In genomic region chr7:28796562-28796975, GRCm38 (mm10) we compare ENCODE assay signal across 8 mouse cellular contexts. TPM values are rescaled to one million over a fixed set of nuclear protein-coding genes. Genes with fewer than 3 reads are reported as not detected.
A peak's percentile ranks its signal among the peaks of the same experiment; 100 is the strongest.
DNase-seq lines count a peak whose midpoint lies in the region; ATAC-seq and TF ChIP-seq lines count a peak whose summit lies in the region.

No protein-coding gene starts in this region.

- 0 out of 2 replicates have a peak, but pooled peaks have one; percentile 28 for TF ChIP-seq POLR2A in lung, adult 2 months (IDR thresholded peaks at IDR 0.05; ENCODE audit: borderline replicate concordance, extremely low read depth, low read depth, low read length)

- H3K4me2 ChIP-seq in heart, embryonic 15.5 days, result peak overlapping the region; percentile 60
- peak overlapping the region; percentile 35 for H3K4me2 ChIP-seq in neural tube, embryonic 14.5 days (ENCODE audit: low read depth, low read length)

- H3K9me3 ChIP-seq in erythroblast, embryonic 14.5 days (ENCODE audit: control insufficient read depth, low read length), result no peaks in the 10 kb centered on the region
- H3K9me3 ChIP-seq in heart, embryonic 15.5 days (replicated peaks), result no peaks in the 10 kb centered on the region
- no peaks in the 10 kb centered on the region for H3K9me3 ChIP-seq in neural tube, embryonic 14.5 days (ENCODE audit: control insufficient read depth, low read length)

- peak; percentile 89 to 91 for DNase-seq in kidney, postnatal 25 days
- DNase-seq in lung, adult 2 months, result peak; percentile 85
- peak; percentile 76 for DNase-seq in testis, postnatal 14 days (ENCODE audit: low spot score)

- TF ChIP-seq CTCF in lung, adult 2 months (IDR thresholded peaks at IDR 0.05; ENCODE audit: insufficient read depth, low read length), result peak; percentile 93

- peaks cover 8% of the 10 kb centered on the region for H3K27me3 ChIP-seq in erythroblast, embryonic 14.5 days (ENCODE audit: control insufficient read depth)
- no peaks in the 10 kb centered on the region for H3K27me3 ChIP-seq in heart, embryonic 15.5 days
- H3K27me3 ChIP-seq in neural tube, embryonic 14.5 days (ENCODE audit: control insufficient read depth, insufficient read depth, low read length), result no peaks in the 10 kb centered on the region

- peak; percentile 17 for ATAC-seq in CD4-positive, CD25-positive, alpha-beta regulatory T cell, adult 4 months
- ATAC-seq in heart, embryonic 15.5 days (replicated peaks; ENCODE audit: insufficient number of reproducible peaks, insufficient read depth, low FRiP score, low read depth), result peak; percentile 38
- peak; percentile 73; the same call in 1 of the 2 replicates for ATAC-seq in neural tube, embryonic 14.5 days (ENCODE audit: low read depth)

- H3K4me3 ChIP-seq in brown adipose tissue, adult 24 weeks (ENCODE audit: insufficient read depth, low read depth, low read length), result peak overlapping the region; percentile 55
- peak overlapping the region; percentile 58 for H3K4me3 ChIP-seq in erythroblast, embryonic 14.5 days (replicated peaks)
- H3K4me3 ChIP-seq in heart, embryonic 15.5 days, result peak overlapping the region; percentile 9
- peak overlapping the region; percentile 54 for H3K4me3 ChIP-seq in lung, adult 2 months (replicated peaks; ENCODE audit: extremely low read depth, low read depth, low read length)
- peak overlapping the region; percentile 7; the same call in 1 of the 2 replicates for H3K4me3 ChIP-seq in neural tube, embryonic 14.5 days (ENCODE audit: low read depth, low read length)

- 12% methylated on average over 32 of the region's 32 CpGs for WGBS in heart, embryonic 15.5 days
- 9% methylated on average over 32 of the region's 32 CpGs for WGBS in lung, adult 2 months
- WGBS in neural tube, embryonic 14.5 days, result 15% methylated on average over 32 of the region's 32 CpGs

- peaks cover 7% of the 10 kb centered on the region for H3K36me3 ChIP-seq in erythroblast, embryonic 14.5 days (ENCODE audit: control insufficient read depth)
- H3K36me3 ChIP-seq in heart, embryonic 15.5 days, result no peaks in the 10 kb centered on the region
- no peaks in the 10 kb centered on the region for H3K36me3 ChIP-seq in neural tube, embryonic 14.5 days (ENCODE audit: control insufficient read depth, insufficient read depth, low read length)

- peaks cover 9% of the 10 kb centered on the region for H3K4me1 ChIP-seq in brown adipose tissue, adult 24 weeks (ENCODE audit: control insufficient read depth, insufficient read depth, insufficient read length, low read length)
- H3K4me1 ChIP-seq in erythroblast, embryonic 14.5 days (ENCODE audit: control insufficient read depth), result peaks cover 28% of the 10 kb centered on the region
- peaks cover 9% of the 10 kb centered on the region for H3K4me1 ChIP-seq in heart, embryonic 15.5 days (replicated peaks)
- H3K4me1 ChIP-seq in lung, adult 2 months (ENCODE audit: control insufficient read depth, insufficient read depth, low read length), result peaks cover 7% of the 10 kb centered on the region
- no peaks in the 10 kb centered on the region for H3K4me1 ChIP-seq in neural tube, embryonic 14.5 days (ENCODE audit: control insufficient read depth, insufficient read depth, low read length)

- H3K9ac ChIP-seq in heart, embryonic 15.5 days, result peak overlapping the region; percentile 43
- H3K9ac ChIP-seq in neural tube, embryonic 14.5 days (replicated peaks; ENCODE audit: low read depth, low read length), result 0 out of 2 replicates have a peak overlapping the region, but pooled peaks have one; percentile 2

- H3K27ac ChIP-seq in brown adipose tissue, adult 24 weeks (replicated peaks; ENCODE audit: low read depth, low read length), result peak overlapping the region; percentile 90
- H3K27ac ChIP-seq in heart, embryonic 15.5 days, result peak overlapping the region; percentile 45
- H3K27ac ChIP-seq in neural tube, embryonic 14.5 days (ENCODE audit: low read depth, low read length), result no peak overlapping the region

RNA-seq across cellular contexts. Expression of gene Rinl, which starts 7.8 kb away (rescaled TPM):
- polyA plus RNA-seq in CD4-positive, CD25-positive, alpha-beta regulatory T cell, adult 4 months (2017; shearing (Covaris generic)), result 100 to 1,000 TPM; 197 to 273 TPM
- 2.5 and 4.6 TPM in 2 replicates for polyA plus RNA-seq in brown adipose tissue, adult 24 weeks (2012; ENCODE audit: insufficient read depth, insufficient read length, missing spikeins)
- polyA plus RNA-seq in erythroblast, embryonic 14.5 days (2012), result 0.49 and 0.65 TPM in 2 replicates
- polyA plus RNA-seq in heart, embryonic 15.5 days (2015; fragmentation: Nextera tagmentation; extraction: Ambion mirVana), result 2.8 and 7.3 TPM in 2 replicates
- polyA plus RNA-seq in lung, adult 2 months (2012; rRNA removed), result 11.2 and 14.5 TPM in 2 replicates
- polyA plus RNA-seq in neural tube, embryonic 14.5 days (2014; fragmentation: Nextera tagmentation; extraction: Ambion mirVana), result 1.6 TPM in 2 replicates

RNA-seq across cellular contexts. Expression of gene Hnrnpl, which starts 11.8 kb away (rescaled TPM):
- polyA plus RNA-seq in CD4-positive, CD25-positive, alpha-beta regulatory T cell, adult 4 months (2017; shearing (Covaris generic)), result 100 to 1,000 TPM; 181 to 326 TPM
- polyA plus RNA-seq in brown adipose tissue, adult 24 weeks (2012; ENCODE audit: insufficient read depth, insufficient read length, missing spikeins), result 122 and 131 TPM in 2 replicates
- 24.2 and 25.1 TPM in 2 replicates for polyA plus RNA-seq in erythroblast, embryonic 14.5 days (2012)
- 152 and 158 TPM in 2 replicates for polyA plus RNA-seq in heart, embryonic 15.5 days (2015; fragmentation: Nextera tagmentation; extraction: Ambion mirVana)
- 166 and 244 TPM in 2 replicates for polyA plus RNA-seq in lung, adult 2 months (2012; rRNA removed)
- 158 and 160 TPM in 2 replicates for polyA plus RNA-seq in neural tube, embryonic 14.5 days (2014; fragmentation: Nextera tagmentation; extraction: Ambion mirVana)

RNA-seq across cellular contexts. Expression of gene Ech1, which starts 28.4 kb away (rescaled TPM):
- 100 to 1,000 TPM; 198 to 237 TPM for polyA plus RNA-seq in CD4-positive, CD25-positive, alpha-beta regulatory T cell, adult 4 months (2017; shearing (Covaris generic))
- 3,379 and 3,601 TPM in 2 replicates for polyA plus RNA-seq in brown adipose tissue, adult 24 weeks (2012; ENCODE audit: insufficient read depth, insufficient read length, missing spikeins)
- 0.67 and 2.1 TPM in 2 replicates for polyA plus RNA-seq in erythroblast, embryonic 14.5 days (2012)
- 224 and 234 TPM in 2 replicates for polyA plus RNA-seq in heart, embryonic 15.5 days (2015; fragmentation: Nextera tagmentation; extraction: Ambion mirVana)
- 201 and 250 TPM in 2 replicates for polyA plus RNA-seq in lung, adult 2 months (2012; rRNA removed)
- polyA plus RNA-seq in neural tube, embryonic 14.5 days (2014; fragmentation: Nextera tagmentation; extraction: Ambion mirVana), result 74.5 and 94.4 TPM in 2 replicates

RNA-seq across cellular contexts. Expression of gene Nfkbib, which starts 29.3 kb away (rescaled TPM):
- polyA plus RNA-seq in CD4-positive, CD25-positive, alpha-beta regulatory T cell, adult 4 months (2017; shearing (Covaris generic)), result 10 to 100 TPM; 54.3 to 56.8 TPM
- polyA plus RNA-seq in brown adipose tissue, adult 24 weeks (2012; ENCODE audit: insufficient read depth, insufficient read length, missing spikeins), result 15.5 and 16.9 TPM in 2 replicates
- polyA plus RNA-seq in erythroblast, embryonic 14.5 days (2012), result 20.1 and 21.4 TPM in 2 replicates
- polyA plus RNA-seq in heart, embryonic 15.5 days (2015; fragmentation: Nextera tagmentation; extraction: Ambion mirVana), result 26.6 and 35.8 TPM in 2 replicates
- polyA plus RNA-seq in lung, adult 2 months (2012; rRNA removed), result 48.5 and 49.2 TPM in 2 replicates
- polyA plus RNA-seq in neural tube, embryonic 14.5 days (2014; fragmentation: Nextera tagmentation; extraction: Ambion mirVana), result 67.0 and 77.8 TPM in 2 replicates

RNA-seq across cellular contexts. Expression of gene Sirt2, which starts 30.0 kb away (rescaled TPM):
- 100 to 1,000 TPM in 1 of 2 experiments, 10 to 100 TPM in 1; 96.8 to 128 TPM for polyA plus RNA-seq in CD4-positive, CD25-positive, alpha-beta regulatory T cell, adult 4 months (2017; shearing (Covaris generic))
- polyA plus RNA-seq in brown adipose tissue, adult 24 weeks (2012; ENCODE audit: insufficient read depth, insufficient read length, missing spikeins), result 94.8 and 96.2 TPM in 2 replicates
- 17.4 and 17.6 TPM in 2 replicates for polyA plus RNA-seq in erythroblast, embryonic 14.5 days (2012)
- polyA plus RNA-seq in heart, embryonic 15.5 days (2015; fragmentation: Nextera tagmentation; extraction: Ambion mirVana), result 50.3 and 58.4 TPM in 2 replicates
- 84.9 and 102 TPM in 2 replicates for polyA plus RNA-seq in lung, adult 2 months (2012; rRNA removed)
- 97.2 and 110 TPM in 2 replicates for polyA plus RNA-seq in neural tube, embryonic 14.5 days (2014; fragmentation: Nextera tagmentation; extraction: Ambion mirVana)

Comparison
In these comparisons a context has a peak if more than half of its experiments do, and no peak if none do; other contexts are left out.
1. ATAC-seq: peak in every context shown above with its lines; median percentile 73 in neural tube, embryonic 14.5 days; 38 in heart, embryonic 15.5 days; 17 in CD4-positive, CD25-positive, alpha-beta regulatory T cell, adult 4 months.
2. H3K4me3 ChIP-seq: peak in every context shown above with its lines; median percentile 58 in erythroblast, embryonic 14.5 days; 55 in brown adipose tissue, adult 24 weeks; 54 in lung, adult 2 months; 9 in heart, embryonic 15.5 days; 7 in neural tube, embryonic 14.5 days.
3. RNA of gene Rinl, which starts 7.8 kb away (polyA plus RNA-seq): 197 to 273 TPM in CD4-positive, CD25-positive, alpha-beta regulatory T cell, adult 4 months; 11.2 to 14.5 TPM in lung, adult 2 months, 2.8 to 7.3 TPM in heart, embryonic 15.5 days, 2.5 to 4.6 TPM in brown adipose tissue, adult 24 weeks, 1.6 TPM in neural tube, embryonic 14.5 days and 0.49 to 0.65 TPM in erythroblast, embryonic 14.5 days; every median in the first group is over 10 times any median in the second.
4. RNA of gene Ech1, which starts 28.4 kb away (polyA plus RNA-seq): 3,379 to 3,601 TPM in brown adipose tissue, adult 24 weeks, 201 to 250 TPM in lung, adult 2 months, 198 to 237 TPM in CD4-positive, CD25-positive, alpha-beta regulatory T cell, adult 4 months, 224 to 234 TPM in heart, embryonic 15.5 days and 74.5 to 94.4 TPM in neural tube, embryonic 14.5 days; 0.67 to 2.1 TPM in erythroblast, embryonic 14.5 days; every median in the first group is over 10 times any median in the second.
5. Peak in every context shown above with its lines, with median percentiles within 50 percentile points of each other: DNase-seq.